Comparison of ENCODE assay signal across 8 mouse cellular contexts in genomic region chr2:163471710-163472465, GRCm38 (mm10). TPM values are rescaled to one million over a fixed set of nuclear protein-coding genes. Genes with fewer than 3 reads are reported as not detected.
DNase-seq lines count a peak whose midpoint lies in the region; ATAC-seq lines count a peak whose summit lies in the region.

No protein-coding gene starts in this region.

- peak overlapping the region; percentile 88 for H3K4me3 ChIP-seq in kidney, embryonic 16.5 days (ENCODE audit: low read length)

- 0 out of 2 replicates have a peak overlapping the region, but pooled peaks have one; percentile 43 for H3K27ac ChIP-seq in kidney, embryonic 16.5 days (ENCODE audit: low read length)

- H3K9ac ChIP-seq in kidney, embryonic 16.5 days (replicated peaks; ENCODE audit: low read length) = peak overlapping the region; percentile 86

- peak overlapping the region; percentile 84 for H3K4me2 ChIP-seq in kidney, embryonic 16.5 days (replicated peaks; ENCODE audit: low read depth, low read length)

- ATAC-seq in frontal cortex, adult (ENCODE audit: low TSS enrichment) = peak; percentile 85
- ATAC-seq in granulocyte monocyte progenitor cell, adult 5-6 weeks (replicated peaks; ENCODE audit: poor library complexity, severe bottlenecking) = peak; percentile 57
- ATAC-seq in kidney, embryonic 16.5 days (ENCODE audit: low FRiP score, low TSS enrichment) = peak; percentile 79
- peak; percentile 63 for ATAC-seq in megakaryocyte progenitor cell, adult 5-6 weeks (replicated peaks; ENCODE audit: poor library complexity)

- H3K27me3 ChIP-seq in kidney, embryonic 16.5 days (ENCODE audit: insufficient read depth, low read length) = no peaks in the 10 kb centered on the region

- DNase-seq in frontal cortex, postnatal 14 days (ENCODE audit: low spot score in 2 of 2) = no peak
- DNase-seq in adipocyte (ENCODE audit: low spot score) = peak; percentile 99
- DNase-seq in yolk sac, embryonic 10.5 days (ENCODE audit: low spot score) = no peak
- no peak for DNase-seq in cerebellum, postnatal 14 days

- peaks cover 7% of the 10 kb centered on the region for H3K4me1 ChIP-seq in kidney, embryonic 16.5 days (ENCODE audit: insufficient read depth, low read length)

- H3K36me3 ChIP-seq in kidney, embryonic 16.5 days (ENCODE audit: insufficient read depth, low read length) = peaks cover 17% of the 10 kb centered on the region

- 3% methylated on average over 36 of the region's 36 CpGs for WGBS in kidney, embryonic 16.5 days

- H3K9me3 ChIP-seq in kidney, embryonic 16.5 days (ENCODE audit: low read length) = no peaks in the 10 kb centered on the region

RNA-seq across cellular contexts. Expression of gene Fitm2, which starts 0.5 kb away (rescaled TPM):
- 2.7 and 2.9 TPM in 2 replicates for total RNA-seq in granulocyte monocyte progenitor cell, adult 5-6 weeks (2014; fragmentation: Nextera tagmentation)
- total RNA-seq in granulocyte monocyte progenitor cell, adult 5-6 weeks (2017) = 5.4 and 6.0 TPM in 2 replicates
- 11.3 and 11.7 TPM in 2 replicates for polyA plus RNA-seq in kidney, embryonic 16.5 days (2015; fragmentation: Nextera tagmentation; extraction: Ambion mirVana)
- total RNA-seq in megakaryocyte progenitor cell, adult 5-6 weeks (2015) = 1.5 and 3.2 TPM in 2 replicates
- 5.8 and 6.4 TPM in 2 replicates for total RNA-seq in megakaryocyte progenitor cell, adult 5-6 weeks (2017)

RNA-seq across cellular contexts. Expression of gene R3hdml, which starts 20.2 kb away (rescaled TPM):
- total RNA-seq in granulocyte monocyte progenitor cell, adult 5-6 weeks (2014; fragmentation: Nextera tagmentation) = not detected in 2 replicates
- total RNA-seq in granulocyte monocyte progenitor cell, adult 5-6 weeks (2017) = not detected in 2 replicates
- 43.8 and 46.4 TPM in 2 replicates for polyA plus RNA-seq in kidney, embryonic 16.5 days (2015; fragmentation: Nextera tagmentation; extraction: Ambion mirVana)
- total RNA-seq in megakaryocyte progenitor cell, adult 5-6 weeks (2015) = not detected in 2 replicates
- total RNA-seq in megakaryocyte progenitor cell, adult 5-6 weeks (2017) = not detected in 2 replicates

RNA-seq across cellular contexts. Expression of gene Gdap1l1, which starts 33.6 kb away (rescaled TPM):
- not detected in 2 replicates for total RNA-seq in granulocyte monocyte progenitor cell, adult 5-6 weeks (2014; fragmentation: Nextera tagmentation)
- not detected in 2 replicates for total RNA-seq in granulocyte monocyte progenitor cell, adult 5-6 weeks (2017)
- polyA plus RNA-seq in kidney, embryonic 16.5 days (2015; fragmentation: Nextera tagmentation; extraction: Ambion mirVana) = 0.91 and 2.2 TPM in 2 replicates
- not detected in 2 replicates for total RNA-seq in megakaryocyte progenitor cell, adult 5-6 weeks (2015)
- not detected in 2 replicates for total RNA-seq in megakaryocyte progenitor cell, adult 5-6 weeks (2017)

RNA-seq across cellular contexts. Expression of gene Hnf4a, which starts 34.7 kb away (rescaled TPM):
- 0.37 and 1.6 TPM in 2 replicates for total RNA-seq in granulocyte monocyte progenitor cell, adult 5-6 weeks (2014; fragmentation: Nextera tagmentation)
- total RNA-seq in granulocyte monocyte progenitor cell, adult 5-6 weeks (2017) = 0.15 and 0.30 TPM in 2 replicates
- polyA plus RNA-seq in kidney, embryonic 16.5 days (2015; fragmentation: Nextera tagmentation; extraction: Ambion mirVana) = 25.0 and 25.8 TPM in 2 replicates
- total RNA-seq in megakaryocyte progenitor cell, adult 5-6 weeks (2015) = 0.07 and 1.1 TPM in 2 replicates
- total RNA-seq in megakaryocyte progenitor cell, adult 5-6 weeks (2017) = 0.75 and 2.6 TPM in 2 replicates

RNA-seq across cellular contexts. Expression of gene Oser1, which starts 47.4 kb away (rescaled TPM):
- 76.0 and 92.9 TPM in 2 replicates for total RNA-seq in granulocyte monocyte progenitor cell, adult 5-6 weeks (2014; fragmentation: Nextera tagmentation)
- total RNA-seq in granulocyte monocyte progenitor cell, adult 5-6 weeks (2017) = 91.0 and 101 TPM in 2 replicates
- 95.6 and 99.2 TPM in 2 replicates for polyA plus RNA-seq in kidney, embryonic 16.5 days (2015; fragmentation: Nextera tagmentation; extraction: Ambion mirVana)
- total RNA-seq in megakaryocyte progenitor cell, adult 5-6 weeks (2015) = 87.4 and 102 TPM in 2 replicates
- total RNA-seq in megakaryocyte progenitor cell, adult 5-6 weeks (2017) = 89.6 and 93.2 TPM in 2 replicates
